Mouse (Mus musculus) thymus, postnatal 14 days (tissue): ENCODE data around the gene Rpa1.
"Not testable (repeated sequence)": the region's sequence is repeated elsewhere in the genome, so short reads cannot be mapped to it uniquely, and the experiment has no call there.

Experiments used
- DNase-seq: peaks from one replicate; pipeline ENCODE4 v3.0.0; 2021

The Rpa1 gene

GRCm38 (mm10) chr11:75348199-75348889 is at the start of gene Rpa1, which contains the start of gene Smyd4:
TSS of gene Rpa1 (minus strand) at chr11:75348324.
TSS of gene Smyd4 (plus strand) at chr11:75348433.
- peak; percentile 97 for DNase-seq

GRCm38 (mm10) chr11:75397452-75397851 is 49.3 kb upstream of the Rpa1 start:
- DNase-seq, result no peak

- DNase-seq, result no peak
These were observed 47.5 kb upstream of the Rpa1 start for GRCm38 (mm10) chr11:75395611-75396010.

- DNase-seq, result not testable (repeated sequence)
These were observed 35.4 kb upstream of the Rpa1 start for GRCm38 (mm10) chr11:75383529-75383928.

- DNase-seq, result not testable (repeated sequence)
These were observed 30.7 kb upstream of the Rpa1 start for GRCm38 (mm10) chr11:75378786-75379185.

- DNase-seq, result no peak
These were observed 29.0 kb upstream of the Rpa1 start for GRCm38 (mm10) chr11:75377125-75377524.

- no peak for DNase-seq
These were observed 7.4 kb upstream of the Rpa1 start for GRCm38 (mm10) chr11:75355475-75355874.

- no peak for DNase-seq
These were observed 3.1 kb upstream of the Rpa1 start for GRCm38 (mm10) chr11:75351225-75351624.

GRCm38 (mm10) chr11:75348890-75349261 is 752 bp upstream of the Rpa1 start:
- DNase-seq, result no peak

GRCm38 (mm10) chr11:75347596-75347995 is 528 bp downstream of the Rpa1 start:
- DNase-seq, result no peak

GRCm38 (mm10) chr11:75347188-75347585 is 937 bp downstream of the Rpa1 start:
- DNase-seq, result no peak

GRCm38 (mm10) chr11:75346556-75347187 is 1.5 kb downstream of the Rpa1 start:
- no peak for DNase-seq

GRCm38 (mm10) chr11:75344716-75345115 is 3.4 kb downstream of the Rpa1 start:
- no peak for DNase-seq

- no peak for DNase-seq
These were observed 4.0 kb downstream of the Rpa1 start for GRCm38 (mm10) chr11:75344163-75344562.

- no peak for DNase-seq
These were observed 5.0 kb downstream of the Rpa1 start for GRCm38 (mm10) chr11:75343096-75343495.

- DNase-seq, result no peak
These were observed 7.3 kb downstream of the Rpa1 start for GRCm38 (mm10) chr11:75340698-75341345.

GRCm38 (mm10) chr11:75340076-75340475 is 8.0 kb downstream of the Rpa1 start:
- no peak for DNase-seq

- DNase-seq, result no peak
These were observed 10.9 kb downstream of the Rpa1 start for GRCm38 (mm10) chr11:75337246-75337645.

GRCm38 (mm10) chr11:75336676-75337075 is 11.4 kb downstream of the Rpa1 start:
- DNase-seq, result peak; percentile 34

GRCm38 (mm10) chr11:75325969-75326311 is 22.2 kb downstream of the Rpa1 start:
- DNase-seq, result no peak

- DNase-seq, result no peak
These were observed 22.8 kb downstream of the Rpa1 start for GRCm38 (mm10) chr11:75325116-75325968.

GRCm38 (mm10) chr11:75324433-75324832 is 23.7 kb downstream of the Rpa1 start:
- no peak for DNase-seq

GRCm38 (mm10) chr11:75323326-75323737 is 24.8 kb downstream of the Rpa1 start:
- peak; percentile 36 for DNase-seq
